Mouse (Mus musculus) cerebellum, postnatal 25 days (tissue): ENCODE results near the gene Adgrf5.
"Not testable (repeated sequence)": the region's sequence is repeated elsewhere in the genome, so short reads cannot be mapped to it uniquely, and the experiment has no call there.

Experiments used
- DNase-seq, 2 experiments: peaks; one replicate each; pipeline ENCODE4 v3.0.0; 2021; ENCODE audit warnings: mixed read lengths in 2 of 2

The Adgrf5 gene

DNA sequence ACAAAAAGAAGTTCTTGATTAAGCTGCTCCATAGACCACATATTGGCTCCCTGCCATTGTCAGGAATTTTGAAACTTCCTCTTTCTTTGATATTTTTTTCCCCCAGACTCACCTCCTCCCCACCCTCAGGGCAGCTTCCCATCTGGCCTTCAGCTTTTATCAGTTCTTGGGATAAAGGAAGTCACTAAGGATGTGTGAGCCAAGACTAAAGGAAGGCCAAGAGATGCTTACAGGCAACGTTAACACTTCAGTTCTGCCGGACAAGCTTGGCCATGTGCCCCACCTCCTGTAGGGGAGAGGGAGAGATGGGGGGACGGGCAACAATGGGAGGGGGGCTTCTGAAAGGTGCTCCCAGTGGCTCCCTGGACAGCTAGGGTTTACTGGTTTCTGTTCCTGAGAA is 109.8 kb downstream of the Adgrf5 start:
- DNase-seq: no peak

DNA sequence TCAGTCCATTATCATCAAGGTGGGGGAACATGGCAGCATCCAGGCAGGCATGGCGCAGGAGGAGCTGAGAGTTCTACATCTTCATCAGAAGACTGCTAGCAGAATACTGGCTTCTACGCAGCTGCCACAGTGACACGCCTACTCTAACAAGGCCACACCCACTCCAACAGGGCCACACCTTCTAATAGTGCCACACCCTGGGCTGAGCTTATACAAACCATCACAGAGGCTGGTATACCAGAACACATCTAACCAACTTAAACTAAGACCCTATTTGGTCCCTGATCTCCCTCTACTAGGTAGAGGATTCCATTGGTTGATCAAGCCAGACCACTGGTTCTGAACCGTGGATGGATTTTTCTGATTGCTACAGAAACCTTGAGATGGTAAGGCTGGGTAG is 112.3 kb downstream of the Adgrf5 start:
- no peak for DNase-seq

DNA sequence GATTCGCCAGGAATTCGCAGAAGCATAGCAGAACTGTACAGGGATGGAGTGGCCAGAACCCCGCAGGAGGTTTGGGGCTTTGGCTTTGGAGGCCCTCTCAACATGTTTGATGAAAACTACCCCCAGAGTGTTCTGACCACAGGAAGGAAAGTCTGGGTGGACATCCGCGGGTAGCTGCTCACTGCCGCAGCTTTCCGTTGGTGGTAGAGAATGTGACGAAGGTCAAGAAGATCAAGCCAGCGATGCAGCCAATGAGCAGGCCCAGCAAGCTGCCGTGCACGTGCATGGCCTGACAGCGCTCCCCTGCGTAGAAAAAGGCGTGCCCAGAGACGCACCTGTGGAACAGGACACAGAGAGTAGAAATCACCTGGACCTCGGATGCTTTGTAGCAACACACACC is 114.5 kb downstream of the Adgrf5 start:
- DNase-seq: no peak

DNA sequence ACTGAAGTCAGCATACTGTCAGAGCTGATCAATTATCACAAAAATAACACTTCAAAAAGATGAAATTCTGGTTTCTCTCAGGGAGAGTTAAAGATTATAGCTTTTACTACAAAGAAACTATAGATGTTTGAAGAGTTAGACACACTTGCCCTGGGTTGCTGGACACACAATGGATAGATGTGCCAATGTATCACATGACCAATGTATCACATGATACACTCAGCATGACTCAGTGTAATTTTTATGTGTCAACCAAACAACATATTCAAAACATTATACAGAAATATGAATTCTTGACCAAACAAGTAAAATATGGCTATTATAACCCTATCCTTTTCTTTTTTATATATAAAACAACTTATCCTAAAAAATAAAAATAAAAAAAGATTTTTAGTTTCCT is 117.4 kb downstream of the Adgrf5 start:
- DNase-seq: no peak

DNA sequence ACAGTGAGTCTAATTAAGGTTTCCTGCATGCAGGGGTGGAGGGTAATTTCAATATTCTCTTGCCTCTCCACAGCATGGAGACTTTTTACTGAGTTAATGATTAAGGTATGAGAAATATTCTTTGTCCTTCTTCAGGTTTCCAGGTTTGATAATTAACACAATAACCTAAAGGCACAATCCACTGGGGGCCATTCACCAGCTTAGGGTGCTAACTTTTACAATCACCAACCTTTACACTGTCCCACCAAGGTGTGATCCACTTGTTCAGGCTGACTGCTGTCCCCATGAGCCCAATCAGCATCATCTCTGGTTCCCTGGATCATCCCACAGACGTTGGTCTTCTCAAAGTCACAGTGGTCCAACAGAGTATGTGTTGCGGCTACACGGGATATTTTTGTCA is 125.7 kb downstream of the Adgrf5 start:
- no peak for DNase-seq

DNA sequence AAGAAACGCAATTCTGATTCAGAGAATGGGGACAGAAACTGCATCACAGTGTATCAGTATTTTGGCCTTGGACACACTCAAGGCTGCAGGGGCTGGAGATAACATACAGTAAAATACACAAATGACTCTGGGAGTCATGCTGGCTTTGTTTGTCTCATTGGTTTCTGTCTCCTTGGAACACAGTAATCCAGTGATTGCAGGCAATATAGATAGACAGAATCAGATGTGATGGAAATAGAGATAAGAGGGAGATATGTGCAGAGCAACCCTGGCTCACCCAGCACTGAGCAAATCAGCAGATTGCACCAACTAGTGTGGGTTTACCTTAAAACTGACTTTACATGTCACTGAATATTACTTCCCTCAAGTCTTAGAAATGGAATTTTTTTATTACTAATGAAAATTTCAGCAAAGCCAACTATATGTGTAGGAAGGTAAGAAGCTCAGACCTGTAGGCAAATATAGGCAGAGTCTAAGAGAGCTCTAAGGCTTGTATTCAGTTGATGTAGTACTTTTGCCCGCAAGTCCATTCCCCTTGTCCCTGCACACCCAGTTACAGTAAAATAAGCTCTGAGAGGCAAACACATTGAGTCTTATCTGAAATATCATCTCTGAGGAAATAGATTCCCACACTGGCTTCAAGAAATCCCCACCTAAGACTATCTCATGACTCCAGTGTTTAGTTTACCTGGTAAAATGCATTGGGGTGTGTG is 128.3 kb downstream of the Adgrf5 start:
- no peak for DNase-seq

DNA sequence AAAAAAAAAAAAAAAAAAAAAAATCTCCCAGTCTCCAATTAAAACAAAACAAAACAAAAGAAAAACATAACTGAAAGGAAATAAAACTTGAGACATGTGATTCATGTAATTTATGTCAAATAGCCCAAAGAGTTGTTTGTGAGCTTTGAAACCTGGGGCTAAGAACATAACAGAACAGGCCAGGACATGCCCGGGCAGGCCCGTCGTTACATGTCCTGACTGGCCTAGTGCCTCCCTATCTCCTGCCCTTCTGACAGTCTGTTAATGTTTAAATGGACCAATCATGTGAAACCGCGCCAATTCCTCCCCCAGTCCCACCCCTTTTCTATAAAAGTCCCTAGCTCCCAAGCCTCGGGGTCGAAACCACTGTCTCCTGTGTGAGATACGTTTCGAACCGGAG is 130.1 kb downstream of the Adgrf5 start:
- DNase-seq: not testable (repeated sequence)

DNA sequence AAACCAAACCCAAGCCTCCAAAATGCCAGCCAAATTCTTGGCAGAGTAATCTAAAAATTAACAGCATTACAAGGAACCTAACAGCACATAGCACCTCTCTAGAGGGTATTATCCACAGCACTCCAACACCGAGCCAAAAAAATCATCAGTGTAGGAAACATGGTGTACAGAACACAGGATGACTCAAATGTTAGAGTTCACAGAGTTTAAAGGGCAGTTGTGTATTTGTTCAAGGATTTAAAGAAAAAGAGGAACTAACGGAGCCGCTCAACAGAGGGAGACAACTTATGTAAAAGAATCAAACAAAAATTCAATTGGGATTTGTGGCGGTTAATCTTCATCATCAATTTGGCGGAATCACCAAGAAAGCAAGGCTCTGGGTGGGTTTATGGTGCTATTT is 135.3 kb downstream of the Adgrf5 start:
- no peak for DNase-seq

DNA sequence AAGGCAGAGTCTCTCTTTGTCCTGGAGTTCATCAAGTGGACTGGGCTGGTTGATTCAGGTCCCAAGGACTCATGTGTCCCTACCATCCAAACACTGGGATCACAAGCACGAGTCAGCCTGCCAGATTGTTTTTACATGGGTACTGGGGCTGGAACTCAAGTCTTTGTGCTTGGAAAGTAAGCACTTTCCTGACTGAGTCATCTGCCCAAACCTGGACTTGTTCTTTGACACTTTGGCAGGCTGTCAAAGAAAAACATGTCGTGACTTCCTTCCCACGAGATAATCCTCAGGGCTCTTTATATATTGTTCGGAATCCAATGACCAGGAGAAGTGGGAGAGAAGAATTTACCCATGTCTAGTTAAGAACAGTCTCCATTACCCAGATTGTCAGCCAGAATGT is 137.3 kb downstream of the Adgrf5 start:
- no peak for DNase-seq

DNA sequence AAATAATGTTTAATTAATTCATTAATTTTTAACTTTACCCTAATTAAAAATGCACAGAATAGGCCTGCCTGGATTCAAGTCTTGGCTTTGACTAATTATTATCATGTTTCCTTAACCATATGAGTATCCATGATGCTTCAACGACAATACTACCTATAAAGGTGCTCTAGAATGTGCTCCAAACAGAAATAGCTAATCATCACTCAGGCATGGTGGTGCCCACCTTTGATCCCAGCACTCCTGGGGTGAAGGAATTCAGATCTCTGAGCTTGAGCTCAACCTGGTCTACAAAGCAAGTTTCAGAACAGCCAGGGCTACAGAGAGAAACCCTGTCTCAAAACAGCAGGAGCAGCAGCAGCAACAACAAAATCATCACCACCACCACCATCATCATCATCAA is 140.3 kb downstream of the Adgrf5 start:
- DNase-seq: no peak

DNA sequence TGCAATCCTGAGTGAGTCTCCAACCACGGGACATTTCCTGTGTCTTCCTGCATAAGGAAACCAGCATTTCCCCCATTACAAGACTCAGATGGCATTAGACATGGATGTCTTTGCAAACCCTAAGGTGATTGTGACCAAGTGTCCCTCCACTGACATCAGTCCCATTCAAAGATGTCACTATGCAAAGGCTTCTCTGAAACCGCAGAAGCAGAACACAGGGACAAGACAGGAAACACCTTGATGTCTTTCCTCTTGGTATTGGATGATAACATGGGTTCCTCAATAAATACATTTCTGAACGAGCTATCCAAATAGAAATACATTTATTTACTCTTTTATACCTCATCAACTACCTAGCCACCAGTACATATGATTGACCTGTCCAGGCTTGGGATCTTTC is 141.0 kb downstream of the Adgrf5 start:
- DNase-seq: no peak

DNA sequence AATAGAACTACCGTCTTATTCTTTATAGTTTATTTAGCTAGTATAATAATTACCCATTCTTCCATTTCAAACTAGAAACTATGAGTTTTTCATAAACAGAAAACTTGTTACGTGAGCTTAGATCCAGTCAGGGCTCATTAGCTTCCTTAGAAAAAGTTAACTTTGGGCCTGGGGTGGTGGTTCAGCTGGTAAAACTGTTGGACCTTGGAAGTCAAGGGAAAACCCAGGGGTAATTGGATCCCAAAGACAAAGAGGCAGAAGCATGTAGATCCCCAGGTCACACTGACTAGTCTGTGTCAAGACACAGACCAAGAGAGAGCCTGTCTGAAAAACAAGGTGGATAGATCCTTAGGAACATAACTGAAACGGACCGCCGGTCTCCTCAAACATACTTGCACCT is 141.4 kb downstream of the Adgrf5 start:
- DNase-seq: no peak

DNA sequence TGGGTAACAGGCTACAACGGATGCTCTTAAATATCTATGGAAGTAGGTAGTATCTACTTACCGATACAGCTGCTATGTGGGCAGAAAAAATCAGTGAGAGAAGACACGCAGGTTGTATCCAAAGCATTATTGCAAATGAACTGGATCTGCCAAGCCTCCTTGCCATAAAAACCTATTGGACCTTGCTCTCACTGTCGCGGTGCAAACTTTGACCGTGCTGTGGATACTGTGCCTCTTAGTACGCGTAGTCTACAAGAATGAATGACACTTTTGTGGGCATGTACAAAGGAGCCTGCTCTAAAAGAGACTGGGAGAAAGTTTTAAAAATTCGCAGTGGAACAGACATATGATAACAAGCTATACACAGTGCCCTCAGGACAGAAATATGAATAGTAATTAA is 142.3 kb downstream of the Adgrf5 start, which contains the start of gene Mep1a:
Gene Mep1a (minus strand): TSS at position 221 of the 400 bp plus-strand sequence.
- no peak for DNase-seq

DNA sequence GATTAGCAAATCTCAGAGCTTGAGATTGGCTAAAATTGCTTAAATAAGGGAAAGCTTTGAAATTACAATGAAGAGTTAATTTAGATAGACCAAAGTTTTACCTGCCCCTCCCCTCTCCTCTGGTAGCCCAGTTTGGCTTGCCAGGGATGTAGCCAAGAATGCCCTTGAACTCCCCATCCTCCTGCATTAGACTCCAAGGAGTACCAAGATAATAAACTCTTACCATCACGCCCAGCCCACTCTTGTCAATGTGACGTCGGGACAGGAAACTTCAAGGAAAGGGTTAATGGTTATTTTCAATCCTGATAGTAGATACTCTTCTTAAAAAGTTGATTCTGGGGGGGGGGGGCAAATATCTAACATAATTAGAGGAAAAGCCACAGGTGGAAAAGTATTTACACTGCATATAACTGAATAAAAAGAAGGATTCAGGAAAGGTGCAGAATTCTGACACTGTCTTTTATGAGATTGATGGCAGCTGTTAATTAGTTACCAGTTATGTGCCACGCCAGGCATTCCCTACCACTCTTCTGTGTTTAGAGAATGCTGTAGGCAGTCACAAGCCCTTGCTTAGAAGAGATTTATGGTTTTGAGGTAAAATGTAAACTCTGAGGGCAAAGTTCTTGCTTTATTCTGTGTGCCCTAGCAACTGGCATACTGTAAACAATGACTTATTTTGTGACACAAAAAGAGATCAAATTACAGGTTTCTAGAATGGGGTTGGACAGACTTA is 143.8 kb downstream of the Adgrf5 start:
- no peak for DNase-seq

DNA sequence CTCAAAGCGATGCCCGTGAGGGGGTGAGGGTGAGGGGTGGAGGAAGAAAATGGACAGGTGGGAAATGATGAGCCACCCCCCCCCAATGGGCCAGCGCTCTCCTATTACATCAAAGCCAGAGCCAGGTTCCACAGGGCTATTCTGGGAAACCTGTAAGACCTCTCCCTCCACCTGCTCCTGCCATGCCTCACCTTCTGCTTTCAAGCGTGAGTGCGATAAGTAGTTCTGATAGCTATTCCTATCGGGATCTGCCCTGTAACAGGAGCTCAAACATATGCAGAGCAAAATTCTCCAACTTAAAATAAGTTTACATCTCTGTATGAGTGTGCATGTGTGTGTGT is 144.3 kb downstream of the Adgrf5 start:
- DNase-seq: no peak
